ENCODE assay signal across 8 mouse cellular contexts in genomic region chr12:112077651-112078050, GRCm38 (mm10). TPM values are rescaled to one million over a fixed set of nuclear protein-coding genes. Genes with fewer than 3 reads are reported as not detected.
A peak's percentile ranks its signal among the peaks of the same experiment; 100 is the strongest.
DNase-seq lines count a peak whose midpoint lies in the region; ATAC-seq and TF ChIP-seq lines count a peak whose summit lies in the region.

No protein-coding gene starts in this region.

- no peak for TF ChIP-seq EP300 in CH12.LX (IDR thresholded peaks at IDR 0.05; ENCODE audit: low read length)

- peak; percentile 69 to 81 for TF ChIP-seq CTCF in CH12.LX (conservative IDR thresholded peaks at IDR 0.05 in 1 of 2, IDR thresholded peaks at IDR 0.05 in 1 of 2; ENCODE audit: low read depth in 2 of 2, low read length in 2 of 2)

- WGBS in embryonic facial prominence, embryonic 11.5 days, result 10% methylated on average over 6 of the region's 6 CpGs

- no peak for TF ChIP-seq POLR2A in CH12.LX (IDR thresholded peaks at IDR 0.05; ENCODE audit: low read depth, low read length)

- intact Hi-C loops in heart, postnatal 10 days (cut with DNase I), result loop anchor here (1.0 to 2.0 kb wide), 2 partner anchors 14 to 63 kb away; no protein-coding TSS in a partner anchor

- dilution Hi-C loops in CH12.LX (cut with MboI; ENCODE audit: extremely low pct_ligation_motif_present, extremely low pct_unique_long_range_greater_than_20kb, low sequenced_read_pairs), result no loop called here

- no peak overlapping the region for H3K4me3 ChIP-seq in CH12.LX (replicated peaks in 1 of 3; ENCODE audit: low read depth in 2 of 3, low read length in 2 of 3, poor library complexity in 1 of 3)
- H3K4me3 ChIP-seq in embryonic facial prominence, embryonic 11.5 days (ENCODE audit: low read depth, low read length), result no peak overlapping the region

- ATAC-seq in embryonic facial prominence, embryonic 11.5 days (replicated peaks; ENCODE audit: insufficient number of reproducible peaks, low FRiP score, low TSS enrichment, low read depth), result 0 out of 2 replicates have a peak, but pooled peaks have one; percentile 39

- peak; percentile 62 for TF ChIP-seq RAD21 in CH12.LX (IDR thresholded peaks at IDR 0.05; ENCODE audit: low read depth, low read length)

- no peaks in the 10 kb centered on the region for H3K79me2 ChIP-seq in CH12.LX (replicated peaks; ENCODE audit: control insufficient read depth, extremely low read depth, insufficient read depth, poor library complexity, severe bottlenecking)

- H3K27ac ChIP-seq in CH12.LX (ENCODE audit: insufficient read depth, low read depth), result no peak overlapping the region
- H3K27ac ChIP-seq in embryonic facial prominence, embryonic 11.5 days (replicated peaks; ENCODE audit: low read depth, low read length), result no peak overlapping the region

- H3K27me3 ChIP-seq in CH12.LX (replicated peaks), result peaks cover 66% of the 10 kb centered on the region
- H3K27me3 ChIP-seq in embryonic facial prominence, embryonic 11.5 days (ENCODE audit: control insufficient read depth, insufficient read depth, low read length), result no peaks in the 10 kb centered on the region

- H3K36me3 ChIP-seq in CH12.LX (replicated peaks in 1 of 2; ENCODE audit: control insufficient read depth in 1 of 2, insufficient read depth in 1 of 2, low read length in 1 of 2), result no peaks in the 10 kb centered on the region
- no peaks in the 10 kb centered on the region for H3K36me3 ChIP-seq in embryonic facial prominence, embryonic 11.5 days (replicated peaks; ENCODE audit: control insufficient read depth, insufficient read depth, low read depth, low read length)

- no peaks in the 10 kb centered on the region for H3K4me1 ChIP-seq in CH12.LX (ENCODE audit: control insufficient read depth in 1 of 2, insufficient read depth in 2 of 2)
- H3K4me1 ChIP-seq in embryonic facial prominence, embryonic 11.5 days (ENCODE audit: control insufficient read depth, insufficient read depth, low read length), result no peaks in the 10 kb centered on the region

- no peaks in the 10 kb centered on the region for H3K9me3 ChIP-seq in CH12.LX (replicated peaks; ENCODE audit: low read length)
- no peaks in the 10 kb centered on the region for H3K9me3 ChIP-seq in embryonic facial prominence, embryonic 11.5 days (replicated peaks; ENCODE audit: control insufficient read depth, low read length)

- no peak overlapping the region for H3K4me2 ChIP-seq in CH12.LX (ENCODE audit: insufficient read depth, low read depth, poor library complexity, severe bottlenecking)
- no peak overlapping the region for H3K4me2 ChIP-seq in embryonic facial prominence, embryonic 11.5 days (ENCODE audit: low read depth, low read length)

- in situ Hi-C loops in CH12.LX (cut with MboI; ENCODE audit: low pct_ligation_motif_present, low pct_unique_long_range_greater_than_20kb, low sequenced_read_pairs), result no loop called here

- DNase-seq in CH12.LX (ENCODE audit: extremely low read depth), result peak; percentile 46
- DNase-seq in adrenal gland, postnatal 10 days, result peak; percentile 92
- peak; percentile 75 for DNase-seq in embryonic facial prominence, embryonic 11.5 days (ENCODE audit: low spot score)
- DNase-seq in heart, postnatal 10 days, result peak; percentile 84 to 88
- peak; percentile 55 for DNase-seq in layer of hippocampus, adult 9-10 months (ENCODE audit: low spot score)
- DNase-seq in lung, postnatal 14 days, result peak; percentile 85
- DNase-seq in right cerebral cortex, adult 2 months (ENCODE audit: low spot score in 2 of 2), result peak; percentile 80
- DNase-seq in urinary bladder, postnatal 4 days (ENCODE audit: low spot score in 2 of 2), result peak; percentile 54 to 80

- no peak overlapping the region for H3K9ac ChIP-seq in CH12.LX (ENCODE audit: insufficient read depth, low read depth)
- no peak overlapping the region for H3K9ac ChIP-seq in embryonic facial prominence, embryonic 11.5 days (replicated peaks; ENCODE audit: low read length)

TF ChIP-seq in CH12.LX, 34 proteins besides CTCF, POLR2A, EP300 and RAD21:
- TF ChIP-seq SMC3 (IDR thresholded peaks at IDR 0.05; ENCODE audit: low read depth, low read length) (peak; percentile 78), SIN3A (IDR thresholded peaks at IDR 0.05; ENCODE audit: low read length) (no peak)
TF ChIP-seq in CH12.LX: peak in this region for 1.

RNA-seq across cellular contexts. Expression of gene Aspg, which starts 28.8 kb away (rescaled TPM):
- total RNA-seq in CH12.LX (2012; rRNA removed), result not detected in 2 replicates
- total RNA-seq in CH12.LX (2014; rRNA removed), result not detected in 2 replicates
- not detected in 2 replicates for polyA plus RNA-seq in CH12.LX (2012; ENCODE audit: insufficient read length, low read depth)
- 10 to 100 TPM; 24.1 to 26.0 TPM for total RNA-seq in adrenal gland, postnatal 10 days (2021)
- polyA plus RNA-seq in embryonic facial prominence, embryonic 11.5 days (2014; fragmentation: Nextera tagmentation; extraction: Ambion mirVana), result 0.18 and 0.31 TPM in 2 replicates
- total RNA-seq in heart, postnatal 10 days (2021), result 1 to 10 TPM; 1.5 to 2.9 TPM

Comparison
In these comparisons a context has a peak if more than half of its experiments do, and no peak if none do; other contexts are left out.
1. RNA of gene Aspg, which starts 28.8 kb away (total RNA-seq): 24.1 to 26.0 TPM in adrenal gland, postnatal 10 days; 1.5 to 2.9 TPM in heart, postnatal 10 days and not detected in CH12.LX; every median in the first group is over 4 times any median in the second.
2. Peak in every context shown above with its lines, with median percentiles within 50 percentile points of each other: DNase-seq.